Mouse (Mus musculus) stomach, postnatal 0 days (tissue): ENCODE results near the gene Aadat. TPM values are rescaled to one million over a fixed set of nuclear protein-coding genes. Genes with fewer than 3 reads are reported as not detected.
"Not testable (repeated sequence)": the region's sequence is repeated elsewhere in the genome, so short reads cannot be mapped to it uniquely, and the experiment has no call there.

ENCODE experiments used
- ATAC-seq: fragments of 200-750 bp; cut with Nextera tagmentation; 2 replicates; pipeline ENCODE4 v1.8.0; 2017; ENCODE audit not compliant: low FRiP score, low TSS enrichment
- DNase-seq: peaks from one replicate; pipeline ENCODE4 v3.0.0-alpha.2; 2016; ENCODE audit warnings: low spot score
- H3K27ac ChIP-seq: fragments of 300-500 bp; sonication (generic); replicated peaks from 2 replicates; pipeline ENCODE4 v1.5.1; 2014; ENCODE audit warnings: mild to moderate bottlenecking, control low read depth
- H3K27me3 ChIP-seq: fragments of 300-500 bp; sonication (generic); 2 replicates; pipeline ENCODE4 v1.6.1; 2014; ENCODE audit warnings: low read length; ENCODE audit not compliant: control insufficient read depth, insufficient read depth
- H3K36me3 ChIP-seq: fragments of 300-500 bp; sonication (generic); 2 replicates; pipeline ENCODE4 v1.6.1; 2014; ENCODE audit warnings: low read length, mixed read lengths; ENCODE audit not compliant: control insufficient read depth, insufficient read depth
- H3K4me1 ChIP-seq: fragments of 300-500 bp; sonication (generic); replicated peaks from 2 replicates; pipeline ENCODE4 v1.6.1; 2014; ENCODE audit warnings: antibody characterized with exemption; ENCODE audit not compliant: control insufficient read depth, insufficient read depth
- H3K4me2 ChIP-seq: fragments of 300-500 bp; sonication (generic); replicated peaks from 2 replicates; pipeline ENCODE4 v1.6.1; 2014; ENCODE audit warnings: low read depth, mild to moderate bottlenecking, control low read depth, moderate library complexity
- H3K4me3 ChIP-seq: fragments of 300-500 bp; sonication (generic); 2 replicates; pipeline ENCODE4 v1.5.1; 2014; ENCODE audit warnings: low read depth, low read length, control low read depth
- H3K9ac ChIP-seq: fragments of 300-500 bp; sonication (generic); 2 replicates; pipeline ENCODE4 v1.6.1; 2014; ENCODE audit warnings: mild to moderate bottlenecking, low read length, control low read depth, mixed read lengths
- H3K9me3 ChIP-seq: fragments of 300-500 bp; sonication (generic); 2 replicates; pipeline ENCODE4 v1.6.1; 2016; ENCODE audit warnings: low read length; ENCODE audit not compliant: control insufficient read depth
- CTCF ChIP-seq: IDR thresholded peaks from 2 replicates; pipeline ENCODE4 v1.5.1; 2016; ENCODE audit warnings: antibody characterized with exemption, low read depth, mild to moderate bottlenecking, moderate library complexity
- EP300 ChIP-seq: optimal IDR thresholded peaks from 2 replicates; pipeline ENCODE3; 2016; ENCODE audit warnings: antibody characterized with exemption
- WGBS: fragments of 180-500 bp; shearing (Covaris S2); extraction: QIAGEN DNeasy Blood & Tissue Kit; methylation state at CpG from one replicate; pipeline ENCODE4 v1.1.7; 2014; 5-methylcytosine and 5-hydroxymethylcytosine counted together
- polyA plus RNA-seq: library from polyadenylated mRNA; unstranded; fragments of >200 nt; fragmentation: Nextera tagmentation; extraction: Ambion mirVana; gene quantifications from 2 replicates; pipeline ENCODE4 v1.2.1, GENCODE M21; 2015

The Aadat gene
- polyA plus RNA-seq, 1 experiment from 2014 or later: 0.25 TPM

DNA sequence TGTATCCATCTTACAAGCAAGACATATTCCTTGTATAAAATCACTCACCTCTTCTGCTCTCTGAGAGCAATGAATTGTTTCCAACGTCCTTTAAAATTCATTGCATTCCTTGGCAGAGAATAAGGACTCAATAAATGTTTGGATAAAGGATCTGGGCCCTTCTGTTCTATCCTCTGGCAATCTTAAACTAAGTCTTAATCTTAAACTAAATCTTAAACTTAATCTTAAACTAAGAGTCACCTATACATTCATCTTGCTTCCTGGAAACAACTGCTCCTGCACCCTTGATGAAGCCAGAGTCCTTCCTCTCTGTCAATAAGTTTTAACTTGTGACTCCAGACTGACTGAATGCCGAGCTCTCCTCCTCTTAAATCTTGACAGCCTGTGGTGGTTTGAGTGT is 2.6 kb upstream of the Aadat start, which contains the start of gene Gm10283:
Gene Gm10283, minus strand, starts transcription at position 101 of the 400 bp plus-strand sequence.
- 16% methylated on average over 2 of the region's 2 CpGs for WGBS
- TF ChIP-seq CTCF (no peak), EP300 (no peak)
- ATAC-seq (no peak), DNase-seq (no peak)
- Histone ChIP-seq H3K36me3 (no peaks in the 10 kb centered on the region), H3K9me3 (no peaks in the 10 kb centered on the region), H3K27me3 (no peaks in the 10 kb centered on the region), H3K4me2 (no peak within 1 kb of the TSS), H3K9ac (no peak within 1 kb of the TSS), H3K4me1 (0 out of 2 replicates have a peak, but pooled peaks cover 2% of the 10 kb centered on the region), H3K4me3 (no peak within 1 kb of the TSS), H3K27ac (no peak within 1 kb of the TSS)

DNA sequence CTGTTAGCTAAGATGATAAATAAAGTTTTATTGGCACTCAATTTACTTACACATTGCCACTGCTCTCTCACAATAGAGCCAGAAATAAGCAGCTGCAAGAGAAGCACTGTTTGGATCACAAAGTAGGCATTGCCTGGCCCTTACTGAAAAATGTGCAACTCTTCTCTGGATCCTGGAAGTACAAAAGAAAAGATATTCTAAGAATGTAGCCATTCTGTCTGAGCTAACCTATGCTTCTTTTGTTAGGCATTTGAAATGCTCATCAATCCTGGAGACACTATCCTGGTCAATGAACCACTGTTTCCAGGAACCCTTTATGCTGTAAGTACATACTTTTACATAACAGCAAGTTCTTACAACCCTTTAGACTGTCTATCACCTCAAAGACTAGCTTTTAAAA is 12.6 kb downstream of the Aadat start:
- no peaks in the 10 kb centered on the region for H3K4me1 ChIP-seq
- DNase-seq (no peak), ATAC-seq (no peak)
- H3K4me2 ChIP-seq: no peak overlapping the region
- no peak overlapping the region for H3K27ac ChIP-seq
- no peaks in the 10 kb centered on the region for H3K9me3 ChIP-seq
- no peak for TF ChIP-seq EP300
- H3K27me3 ChIP-seq: no peaks in the 10 kb centered on the region
- no peak overlapping the region for H3K4me3 ChIP-seq
- no peak overlapping the region for H3K9ac ChIP-seq
- H3K36me3 ChIP-seq: no peaks in the 10 kb centered on the region

DNA sequence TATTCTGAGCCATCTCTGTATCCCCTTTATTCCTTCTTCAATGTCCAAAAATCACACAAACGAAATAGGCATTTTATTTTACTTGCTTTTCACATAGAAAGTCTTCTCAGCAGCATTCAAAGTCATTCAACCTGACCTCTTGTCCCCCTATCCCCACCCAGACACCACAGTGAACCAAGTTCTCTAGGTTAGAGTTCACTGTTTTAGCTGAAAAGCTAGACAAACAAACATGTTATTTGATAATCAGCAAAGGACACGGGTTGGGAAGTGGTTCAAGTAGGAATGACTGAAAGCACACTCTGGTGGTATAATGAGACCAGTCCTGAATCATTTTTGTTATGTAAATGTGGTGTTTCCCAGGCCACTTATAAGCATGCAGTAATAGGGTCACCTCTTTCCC is 29.2 kb downstream of the Aadat start:
- Histone ChIP-seq H3K9ac (no peak overlapping the region), H3K4me2 (no peak overlapping the region), H3K9me3 (no peaks in the 10 kb centered on the region), H3K27me3 (no peaks in the 10 kb centered on the region), H3K4me3 (no peak overlapping the region), H3K36me3 (no peaks in the 10 kb centered on the region), H3K27ac (no peak overlapping the region), H3K4me1 (no peaks in the 10 kb centered on the region)
- ATAC-seq: no peak
- no peak for TF ChIP-seq CTCF
- no peak for TF ChIP-seq EP300
- no peak for DNase-seq
- WGBS: 53% methylated on average over 2 of the region's 2 CpGs

DNA sequence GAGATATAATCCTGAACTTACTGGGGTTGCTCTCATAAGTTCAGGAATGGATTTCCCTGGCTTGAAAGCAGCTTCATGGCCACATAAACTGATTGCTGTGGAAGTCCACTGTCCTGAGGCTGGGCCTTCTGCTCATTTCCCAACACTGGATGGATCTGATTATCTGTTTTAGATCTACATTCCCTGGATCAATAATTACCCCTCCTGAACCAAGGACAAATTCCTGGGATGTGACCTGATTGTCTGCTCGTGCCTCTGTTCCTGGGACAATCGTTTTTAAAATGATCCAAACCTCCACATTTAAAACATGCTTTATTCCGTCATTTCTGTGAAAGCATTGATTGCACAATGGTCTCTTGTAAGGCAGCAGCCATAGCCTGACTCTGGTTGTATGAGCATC is 61.1 kb downstream of the Aadat start:
- Histone ChIP-seq H3K4me1 (no peaks in the 10 kb centered on the region), H3K36me3 (no peaks in the 10 kb centered on the region), H3K4me2 (no peak overlapping the region), H3K4me3 (no peak overlapping the region), H3K27ac (no peak overlapping the region), H3K9me3 (no peaks in the 10 kb centered on the region), H3K27me3 (no peaks in the 10 kb centered on the region), H3K9ac (no peak overlapping the region)
- ATAC-seq (no peak), DNase-seq (no peak)
- 59% methylated on average over 3 of the region's 3 CpGs for WGBS
- TF ChIP-seq EP300: no peak
- TF ChIP-seq CTCF: no peak

DNA sequence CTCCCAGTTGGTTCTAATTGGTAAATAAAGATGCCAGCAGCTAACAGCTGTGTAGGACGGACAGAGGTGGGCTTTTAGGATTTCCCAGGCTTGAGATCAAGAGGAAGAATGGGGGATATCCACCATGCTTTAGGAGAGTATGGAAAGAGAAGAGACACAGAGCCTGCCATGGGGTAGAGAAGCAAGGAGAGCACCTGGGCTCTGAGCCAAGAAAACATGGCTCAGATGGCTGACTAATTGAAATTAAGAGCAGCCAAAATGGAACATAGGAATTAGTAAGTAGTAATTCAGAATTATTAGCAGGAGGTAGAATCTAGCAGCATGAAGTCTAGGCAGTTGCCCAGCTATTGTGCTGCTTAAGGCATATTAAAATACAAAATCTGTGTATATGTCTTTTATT is 71.5 kb downstream of the Aadat start:
- H3K4me1 ChIP-seq: no peaks in the 10 kb centered on the region
- TF ChIP-seq CTCF (no peak), EP300 (no peak)
- DNase-seq: no peak
- H3K27me3 ChIP-seq: no peaks in the 10 kb centered on the region
- no peak overlapping the region for H3K27ac ChIP-seq
- H3K9ac ChIP-seq: no peak overlapping the region
- H3K9me3 ChIP-seq: no peaks in the 10 kb centered on the region
- no peak overlapping the region for H3K4me2 ChIP-seq
- 57% methylated on average over 1 of the region's 1 CpGs for WGBS
- H3K36me3 ChIP-seq: no peaks in the 10 kb centered on the region
- ATAC-seq: no peak
- H3K4me3 ChIP-seq: no peak overlapping the region

DNA sequence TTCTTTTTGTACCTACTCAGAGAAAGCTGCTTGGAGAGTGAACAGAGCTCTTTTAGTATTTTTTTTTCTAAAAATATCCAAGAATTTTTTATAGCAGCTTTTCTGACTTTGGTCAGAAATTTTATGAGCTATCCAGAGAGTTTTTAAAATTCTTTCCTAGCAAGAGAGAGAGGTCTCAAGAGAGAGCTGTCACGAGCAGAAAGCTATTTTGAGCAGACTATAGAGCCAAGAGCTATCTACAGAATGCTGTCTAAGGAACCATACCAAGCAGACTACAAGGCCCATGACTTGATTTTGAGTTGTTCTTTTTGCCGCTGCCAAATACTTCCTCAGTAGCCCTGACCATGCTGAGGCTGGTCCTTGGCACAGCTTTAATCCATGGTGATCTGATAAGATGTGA is 77.6 kb downstream of the Aadat start:
- DNase-seq (no peak), ATAC-seq (no peak)
- Histone ChIP-seq H3K36me3 (no peaks in the 10 kb centered on the region), H3K27ac (no peak overlapping the region), H3K4me3 (no peak overlapping the region), H3K4me1 (no peaks in the 10 kb centered on the region), H3K9ac (no peak overlapping the region), H3K4me2 (no peak overlapping the region), H3K27me3 (no peaks in the 10 kb centered on the region), H3K9me3 (no peaks in the 10 kb centered on the region)
- TF ChIP-seq EP300 (no peak), CTCF (no peak)
- 71% methylated on average over 2 of the region's 2 CpGs for WGBS

DNA sequence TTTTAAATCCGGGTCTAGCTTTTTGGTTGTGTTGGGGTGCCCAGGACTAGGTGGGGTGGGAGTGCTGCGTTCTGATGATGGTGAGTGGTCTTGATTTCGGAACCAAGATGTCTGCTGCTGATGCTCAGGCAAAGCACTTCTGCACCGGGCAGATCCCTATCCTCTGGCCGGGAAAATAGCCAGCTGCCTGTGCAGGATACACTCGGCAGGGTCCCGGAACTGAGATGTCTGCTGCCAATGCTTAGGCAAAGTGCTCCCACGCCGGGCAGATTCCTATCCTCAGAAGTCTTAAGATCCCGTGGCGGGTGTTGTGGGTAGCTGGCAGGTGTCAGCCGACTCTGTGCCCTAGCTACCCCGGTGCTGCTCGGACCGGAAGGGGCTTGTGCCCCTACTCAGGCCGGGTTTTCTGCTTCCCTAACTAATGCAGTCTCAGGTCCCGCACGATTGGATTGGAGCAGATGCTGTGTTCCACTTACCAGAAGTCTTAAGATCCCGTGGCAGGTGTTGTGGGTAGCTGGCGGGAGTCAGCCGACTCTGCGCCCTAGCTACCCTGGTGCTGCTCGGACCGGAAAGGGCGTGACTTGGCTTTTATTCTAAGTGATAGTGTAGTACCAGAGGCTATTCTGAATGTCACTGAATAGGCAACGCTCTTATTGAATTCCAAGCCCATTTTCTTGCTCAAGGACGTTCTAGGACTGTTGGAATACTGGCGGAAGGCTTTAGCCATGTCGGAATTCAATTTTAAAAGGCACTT is 85.8 kb downstream of the Aadat start:
- H3K9ac ChIP-seq, H3K36me3 ChIP-seq, H3K4me1 ChIP-seq, ATAC-seq, H3K9me3 ChIP-seq, H3K4me2 ChIP-seq, H3K4me3 ChIP-seq, H3K27ac ChIP-seq, DNase-seq, H3K27me3 ChIP-seq: not testable (repeated sequence)
- WGBS: 86% methylated on average over 29 of the region's 29 CpGs
